Mouse (Mus musculus): ENCODE results near the gene Ahcyl1. TPM values are rescaled to one million over a fixed set of nuclear protein-coding genes. Genes with fewer than 3 reads are reported as not detected.

Ahcyl1 gene
- 24.5 and 38.6 TPM in 2 replicates for polyA plus RNA-seq (2012; rRNA removed; ENCODE audit: low replicate concordance)

GRCm38 (mm10) chr3:107695948-107696881 is at the start of gene Ahcyl1:
Gene Ahcyl1 (minus strand): TSS chr3:107696560.

GRCm38 (mm10) chr3:107631523-107631958 is 64.8 kb downstream of the Ahcyl1 start, which contains the start of gene Strip1:
Gene Strip1 (minus strand): TSS chr3:107631694.

DNA sequence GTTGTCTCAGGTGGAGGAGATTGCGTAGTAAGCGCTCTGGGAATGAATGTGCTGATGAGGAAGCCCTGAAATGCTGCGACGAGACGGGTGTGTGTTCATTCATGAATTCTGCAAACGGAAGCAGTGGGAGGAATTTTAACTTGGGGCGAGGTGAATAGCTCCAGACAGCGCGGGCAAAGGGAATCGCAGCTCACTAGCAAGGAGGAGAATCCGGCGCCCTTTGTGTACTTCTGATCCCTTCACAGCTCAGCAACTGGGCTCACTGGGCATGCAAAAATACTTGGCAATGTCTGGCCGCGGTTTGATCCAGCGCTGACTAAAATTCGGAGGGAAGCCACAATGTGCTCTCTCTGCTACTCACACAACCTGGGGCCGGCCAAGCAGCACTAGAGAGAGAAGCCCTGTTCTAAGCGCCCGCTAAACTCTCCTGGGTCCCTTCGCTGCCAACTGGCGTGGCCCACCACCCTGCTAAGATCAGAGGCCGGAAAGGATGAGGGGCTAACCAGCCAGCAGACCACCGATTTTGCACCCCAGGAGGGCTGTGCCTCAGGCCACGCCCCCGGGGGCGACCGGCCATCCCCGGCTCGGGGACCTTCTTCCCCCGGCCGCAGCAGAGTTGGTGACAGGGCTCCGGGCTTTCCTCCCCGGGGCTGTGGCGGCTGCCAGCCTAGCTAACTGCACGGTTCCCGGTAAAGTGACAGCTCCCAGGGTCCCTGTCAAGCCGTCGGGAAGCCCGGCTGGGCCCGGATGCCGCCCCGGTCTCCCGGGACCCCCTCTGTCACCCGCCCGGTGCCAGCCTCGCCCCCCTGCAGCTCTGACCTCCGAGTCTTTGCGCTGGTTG is 65.5 kb downstream of the Ahcyl1 start, which contains the start of gene Gm10961:
Gene Gm10961 (plus strand): TSS at position 641 of the 841 bp plus-strand sequence.

Other genes starting within 250 kb of the Ahcyl1 start
- 0.12 and 0.30 TPM in 2 replicates for gene Kcnc4, start 237.0 kb downstream of the Ahcyl1 start, polyA plus RNA-seq (2012; rRNA removed; ENCODE audit: low replicate concordance)
- 1.6 and 3.3 TPM in 2 replicates for gene Slc6a17, start 178.5 kb downstream of the Ahcyl1 start, polyA plus RNA-seq (2012; rRNA removed; ENCODE audit: low replicate concordance)
- gene Ubl4b, start 141.5 kb downstream of the Ahcyl1 start, polyA plus RNA-seq (2012; rRNA removed; ENCODE audit: low replicate concordance) = not detected in 2 replicates
- gene Alx3, start 101.5 kb downstream of the Ahcyl1 start, polyA plus RNA-seq (2012; rRNA removed; ENCODE audit: low replicate concordance) = not detected in 2 replicates
- gene Gm10961, start 65.2 kb downstream of the Ahcyl1 start, polyA plus RNA-seq (2012; rRNA removed; ENCODE audit: low replicate concordance) = not detected in 2 replicates
- 39.6 and 45.9 TPM in 2 replicates for gene Strip1, start 64.9 kb downstream of the Ahcyl1 start, polyA plus RNA-seq (2012; rRNA removed; ENCODE audit: low replicate concordance)
- 8.5 and 8.9 TPM in 2 replicates for gene Csf1, start 63.9 kb upstream of the Ahcyl1 start, polyA plus RNA-seq (2012; rRNA removed; ENCODE audit: low replicate concordance)
- 122 and 277 TPM in 2 replicates for gene Eps8l3, start 180.7 kb upstream of the Ahcyl1 start, polyA plus RNA-seq (2012; rRNA removed; ENCODE audit: low replicate concordance)
- gene Gstm5, start 199.3 kb upstream of the Ahcyl1 start, polyA plus RNA-seq (2012; rRNA removed; ENCODE audit: low replicate concordance) = 7.9 and 10.3 TPM in 2 replicates
- 21.0 and 35.6 TPM in 2 replicates for gene Gstm7, start 235.3 kb upstream of the Ahcyl1 start, polyA plus RNA-seq (2012; rRNA removed; ENCODE audit: low replicate concordance)
- 33.2 and 37.8 TPM in 2 replicates for gene Gstm6, start 247.2 kb upstream of the Ahcyl1 start, polyA plus RNA-seq (2012; rRNA removed; ENCODE audit: low replicate concordance)

All from duodenum, adult 2 months (tissue).